Mouse (Mus musculus) kidney, postnatal 25 days (tissue): ENCODE data around the gene Grin2d.

Experiments
- DNase-seq, 2 experiments: peaks; one replicate each; pipeline ENCODE4 v3.0.0; 2021; ENCODE audit warnings: mixed read lengths in 2 of 2

Gene Grin2d

DNA sequence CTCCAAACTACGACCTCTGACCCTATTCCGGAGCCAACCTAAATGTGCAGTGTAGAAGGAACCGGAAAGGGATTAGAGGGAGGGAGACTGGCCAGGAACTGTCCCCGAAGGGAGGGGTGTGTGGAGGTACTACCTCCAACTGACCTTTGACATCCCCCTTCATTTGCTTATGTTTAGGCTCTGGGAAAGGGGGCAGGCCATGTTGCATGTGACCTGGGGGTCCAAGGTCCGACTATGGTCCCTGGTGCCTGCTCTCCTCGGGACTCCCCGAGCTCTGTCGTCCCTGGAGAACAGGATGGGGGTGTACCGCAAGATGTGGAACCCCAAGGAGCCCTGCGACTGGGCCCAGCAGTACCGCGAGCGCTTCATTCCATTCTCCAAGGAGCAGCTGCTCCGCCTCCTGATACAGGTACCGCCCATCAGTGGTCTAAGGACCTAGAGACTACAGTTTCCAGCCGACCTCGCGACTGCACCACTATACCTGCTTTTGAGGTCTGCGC, 19.1 kb upstream of the Grin2d start:
- DNase-seq: peak; percentile 72 to 90

DNA sequence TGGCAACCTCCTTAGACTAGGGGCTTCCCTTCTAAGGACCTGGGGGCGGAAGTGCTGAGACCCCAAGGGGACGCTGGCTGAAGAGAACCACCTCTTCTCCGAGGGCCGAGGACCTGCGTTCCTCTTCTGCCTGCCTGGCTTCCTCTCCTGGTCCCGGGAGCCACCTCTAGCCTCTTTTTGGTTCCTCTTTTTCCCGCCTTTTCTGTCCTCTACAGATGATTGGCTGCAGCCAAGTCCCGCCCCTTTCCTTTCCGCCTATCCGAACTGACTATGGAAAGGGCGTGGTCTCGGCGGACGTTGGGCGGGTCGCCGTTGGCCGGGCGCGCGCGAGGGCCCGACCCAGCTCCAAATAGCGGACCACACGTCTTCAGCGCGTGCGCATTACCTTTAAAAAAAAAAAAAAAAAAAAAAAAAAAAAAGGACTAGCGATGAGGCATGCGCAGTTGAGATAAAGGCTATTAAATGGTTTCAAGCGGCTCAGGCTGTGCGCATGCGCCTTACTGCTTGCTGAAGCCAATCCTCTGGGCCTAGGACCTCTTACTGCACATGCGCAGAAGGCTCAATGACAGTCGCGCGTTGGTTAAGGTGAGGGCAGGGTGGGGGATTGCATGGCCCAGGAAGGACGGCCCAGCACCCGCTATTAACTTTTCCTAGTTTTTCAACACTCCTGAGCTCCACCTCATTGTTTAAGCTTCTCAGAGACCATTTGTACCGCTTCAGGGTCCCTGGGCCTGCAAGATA, 18.5 kb upstream of the Grin2d start, which contains the start of the genes Syngr4 and Tmem143:
Syngr4 (minus strand) TSS at position 198 of the 741 bp plus-strand sequence.
Tmem143 (plus strand) TSS at position 425 of the 741 bp plus-strand sequence.
- peak; percentile 97 to 99 for DNase-seq

DNA sequence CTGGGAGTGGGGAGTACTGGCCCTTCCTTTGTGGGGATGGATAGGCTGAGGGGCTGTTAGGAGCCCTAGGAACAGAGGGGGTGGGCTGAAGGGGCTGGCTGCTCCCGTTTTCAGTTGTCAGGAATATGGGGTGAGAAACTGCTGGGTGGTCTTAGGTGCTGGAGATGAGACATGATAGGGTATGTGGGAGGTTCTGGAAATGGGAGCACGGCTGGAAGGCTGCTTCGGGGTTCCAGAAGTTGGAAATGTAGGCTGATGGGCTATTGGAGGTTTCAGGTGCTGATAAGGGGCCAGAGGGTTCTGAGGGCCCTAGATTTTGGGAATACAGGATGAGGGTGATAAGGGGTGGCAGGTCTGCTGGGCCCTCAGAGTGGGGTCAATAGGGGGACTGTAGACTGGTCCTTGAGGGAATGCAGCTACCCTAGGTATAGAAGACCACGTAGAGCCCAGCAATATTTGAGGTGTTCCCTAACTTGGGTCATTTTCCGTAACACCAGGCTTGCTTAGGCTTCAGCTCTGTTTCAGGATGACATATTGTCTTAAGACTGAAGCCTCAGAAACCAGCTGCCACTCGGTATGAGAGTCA, 17.8 kb upstream of the Grin2d start:
- DNase-seq: no peak

- no peak for DNase-seq
These were observed 14.5 kb upstream of the Grin2d start for GRCm38 (mm10) chr7:45892651-45893050.

GRCm38 (mm10) chr7:45887246-45887645, 9.1 kb upstream of the Grin2d start:
- DNase-seq: no peak

DNA sequence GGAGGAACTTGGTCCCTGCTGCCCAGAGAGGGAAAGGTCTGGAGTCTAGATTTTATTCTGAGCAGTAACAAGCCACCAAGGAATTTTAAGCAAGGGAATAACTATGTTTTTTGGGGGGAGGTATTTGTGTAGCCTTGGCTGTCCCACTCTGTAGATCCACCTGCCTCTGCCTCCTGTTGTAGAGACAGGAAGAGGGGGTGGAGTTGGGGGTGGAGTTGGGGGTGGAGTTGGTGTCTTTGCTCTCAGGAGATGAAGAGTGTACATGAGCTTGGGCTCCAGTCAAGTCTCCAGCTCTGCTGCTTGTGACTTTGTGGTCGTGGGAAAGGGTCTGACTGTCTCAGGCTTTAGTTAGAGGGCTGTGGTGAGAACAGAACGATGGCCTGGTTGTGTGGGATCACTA, 2.8 kb upstream of the Grin2d start:
- DNase-seq: no peak

DNA sequence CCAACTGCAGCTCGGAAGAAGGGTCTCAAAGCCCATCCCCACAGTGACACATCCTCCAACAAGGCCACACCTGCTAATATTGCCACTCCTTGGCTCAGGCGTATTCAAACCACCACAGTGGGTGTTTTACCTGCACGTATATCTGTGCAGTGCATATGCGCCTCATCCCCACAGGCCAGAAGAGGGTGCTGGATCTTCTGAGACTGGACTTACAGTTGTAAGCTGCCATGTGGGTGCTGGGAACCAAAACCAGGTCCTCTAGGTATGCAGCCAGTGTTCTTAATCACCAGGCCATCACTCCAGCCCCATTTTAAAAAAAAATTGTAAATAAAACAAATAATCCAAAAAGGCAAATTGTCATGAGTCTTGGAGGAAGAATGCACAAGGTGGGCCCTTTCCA, 2.4 kb upstream of the Grin2d start:
- no peak for DNase-seq

- DNase-seq: no peak
These were observed 1.3 kb downstream of the Grin2d start for GRCm38 (mm10) chr7:45876895-45877294.

DNA sequence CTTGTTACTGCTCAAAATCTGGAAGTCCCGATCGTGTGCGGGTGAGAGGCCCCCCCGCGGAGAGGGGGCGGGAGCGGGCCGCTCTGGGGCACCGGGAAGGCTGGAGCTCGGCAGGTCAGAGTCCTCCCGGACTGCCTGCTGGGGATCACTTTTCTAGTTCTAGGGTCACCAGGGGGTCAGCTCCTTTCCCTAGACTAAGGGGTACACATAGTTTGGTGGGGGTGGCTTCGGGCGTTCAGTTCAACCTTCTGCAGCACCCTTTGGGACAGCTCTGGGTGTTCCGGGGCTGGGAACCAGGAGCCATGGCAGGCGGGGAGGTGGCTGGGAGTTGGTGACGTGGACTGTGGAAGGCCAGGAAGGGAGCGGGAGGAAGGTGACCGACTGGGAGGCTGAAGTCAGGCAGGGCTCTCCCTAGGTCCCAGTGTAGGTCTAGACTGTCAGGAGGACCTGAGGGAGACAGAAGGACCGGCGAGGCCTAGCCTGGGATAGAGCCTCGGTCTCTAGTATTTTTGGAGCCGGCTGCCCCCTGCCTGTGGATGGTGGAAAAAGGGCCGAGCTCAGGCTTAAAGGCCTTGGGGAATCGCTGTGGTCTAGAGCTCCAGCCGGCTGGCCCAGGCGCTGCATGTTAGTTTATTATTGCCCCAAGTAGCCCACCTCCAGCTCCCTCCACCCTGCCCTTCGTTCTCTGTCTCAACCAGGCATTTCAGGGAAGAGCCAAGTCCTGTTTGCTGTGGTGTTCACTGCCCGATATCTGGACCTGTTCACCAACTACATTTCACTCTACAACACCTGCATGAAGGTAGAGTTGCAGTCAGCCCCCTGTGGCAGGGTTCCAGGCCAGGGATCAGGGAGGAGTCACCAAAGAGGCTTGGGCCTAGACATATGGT, 4.9 kb downstream of the Grin2d start:
- DNase-seq: peak; percentile 65 to 83

- DNase-seq: peak; percentile 92 to 93
These were observed 5.6 kb downstream of the Grin2d start, which contains the start of gene Kdelr1 for GRCm38 (mm10) chr7:45872624-45873023. TSS of gene Kdelr1 (plus strand) at chr7:45872772.

DNA sequence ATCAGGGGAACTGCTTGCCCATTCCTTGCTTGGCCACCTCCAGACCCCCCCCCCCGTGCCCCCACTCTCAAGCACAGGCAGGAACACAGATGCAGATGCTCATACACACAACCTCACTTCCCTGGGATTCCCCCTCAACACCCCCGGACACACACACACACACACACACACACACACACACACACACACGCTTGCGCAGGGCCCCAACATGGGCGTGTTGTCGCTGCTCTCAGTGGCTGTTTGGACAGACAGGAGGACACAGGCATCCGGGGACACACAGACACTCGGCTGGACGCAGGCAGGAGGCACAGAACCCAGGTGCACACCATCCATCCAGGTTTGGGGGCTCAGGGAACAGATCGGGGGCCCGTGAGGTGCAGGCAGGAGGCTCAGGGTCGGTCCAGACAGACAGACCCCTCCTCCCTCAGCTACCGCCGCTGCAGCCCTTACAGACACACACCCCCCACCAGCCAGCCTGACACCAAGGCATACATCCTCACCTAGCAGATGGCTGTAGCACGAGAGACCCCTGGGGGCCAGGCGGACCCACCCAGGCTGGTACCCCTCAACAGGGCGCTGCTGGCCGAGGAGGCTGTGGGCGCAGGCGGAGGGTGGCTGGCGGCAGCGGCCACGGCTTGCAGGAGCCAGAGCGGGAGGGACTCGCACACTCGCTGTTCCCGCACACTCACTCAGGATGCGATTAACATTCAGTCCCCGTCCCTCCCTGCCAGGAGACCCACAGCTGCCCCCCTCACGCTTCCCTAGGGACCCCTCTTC, 7.7 kb downstream of the Grin2d start:
- no peak for DNase-seq

- no peak for DNase-seq
These were observed 8.4 kb downstream of the Grin2d start for GRCm38 (mm10) chr7:45869787-45870186.

DNA sequence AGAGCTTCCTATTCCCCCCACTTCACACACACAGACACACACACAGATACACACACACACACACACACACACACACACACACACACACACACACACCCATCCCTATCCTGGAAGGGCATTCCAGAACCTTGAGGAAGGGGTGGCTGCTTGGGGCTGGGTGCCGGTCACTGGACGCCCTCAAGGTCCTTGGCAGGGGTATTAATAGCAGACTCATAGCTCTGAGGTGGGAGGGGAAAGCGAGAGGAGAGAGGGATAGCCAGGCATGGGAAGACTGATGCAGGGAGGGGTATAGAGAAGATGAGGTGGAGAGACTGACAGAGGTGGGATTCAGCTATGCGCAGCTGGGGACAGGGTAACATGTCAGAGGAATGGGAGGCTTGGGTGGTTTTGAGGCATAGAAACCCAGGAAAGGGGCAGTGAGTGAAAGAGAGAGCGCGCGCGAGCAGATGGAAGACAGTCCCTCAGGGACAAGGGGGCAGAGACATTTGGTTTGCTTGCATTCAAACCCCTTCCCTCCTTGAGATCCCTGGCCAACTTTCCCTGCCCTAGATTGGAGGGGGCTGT, 9.0 kb downstream of the Grin2d start:
- no peak for DNase-seq

GRCm38 (mm10) chr7:45867871-45868270, 10.3 kb downstream of the Grin2d start:
- DNase-seq: no peak

- DNase-seq: peak; percentile 91 to 96
These were observed 12.0 kb downstream of the Grin2d start for GRCm38 (mm10) chr7:45865925-45866910.

DNA sequence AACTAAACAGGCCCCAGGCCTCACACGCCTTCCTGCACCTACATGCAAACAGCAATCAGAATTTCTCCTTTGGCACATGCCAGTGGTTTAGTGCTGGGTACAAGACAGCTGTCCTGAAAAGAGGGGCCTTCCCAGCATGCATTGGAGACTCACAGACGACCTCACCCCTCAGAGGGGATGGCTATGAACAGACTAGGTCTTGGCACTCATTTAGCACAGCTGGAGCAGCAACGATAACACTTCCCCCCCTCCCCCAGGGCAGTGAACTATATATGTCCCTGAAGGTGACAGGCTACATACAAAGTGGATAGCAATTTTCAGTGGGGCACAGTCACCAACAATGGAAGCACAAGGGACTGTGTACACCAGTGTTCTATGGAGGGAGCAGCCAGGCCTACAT, 13.7 kb downstream of the Grin2d start:
- no peak for DNase-seq

- DNase-seq: no peak
These were observed 15.4 kb downstream of the Grin2d start for GRCm38 (mm10) chr7:45862804-45863203.

GRCm38 (mm10) chr7:45859008-45859407, 19.2 kb downstream of the Grin2d start:
- DNase-seq: no peak

DNA sequence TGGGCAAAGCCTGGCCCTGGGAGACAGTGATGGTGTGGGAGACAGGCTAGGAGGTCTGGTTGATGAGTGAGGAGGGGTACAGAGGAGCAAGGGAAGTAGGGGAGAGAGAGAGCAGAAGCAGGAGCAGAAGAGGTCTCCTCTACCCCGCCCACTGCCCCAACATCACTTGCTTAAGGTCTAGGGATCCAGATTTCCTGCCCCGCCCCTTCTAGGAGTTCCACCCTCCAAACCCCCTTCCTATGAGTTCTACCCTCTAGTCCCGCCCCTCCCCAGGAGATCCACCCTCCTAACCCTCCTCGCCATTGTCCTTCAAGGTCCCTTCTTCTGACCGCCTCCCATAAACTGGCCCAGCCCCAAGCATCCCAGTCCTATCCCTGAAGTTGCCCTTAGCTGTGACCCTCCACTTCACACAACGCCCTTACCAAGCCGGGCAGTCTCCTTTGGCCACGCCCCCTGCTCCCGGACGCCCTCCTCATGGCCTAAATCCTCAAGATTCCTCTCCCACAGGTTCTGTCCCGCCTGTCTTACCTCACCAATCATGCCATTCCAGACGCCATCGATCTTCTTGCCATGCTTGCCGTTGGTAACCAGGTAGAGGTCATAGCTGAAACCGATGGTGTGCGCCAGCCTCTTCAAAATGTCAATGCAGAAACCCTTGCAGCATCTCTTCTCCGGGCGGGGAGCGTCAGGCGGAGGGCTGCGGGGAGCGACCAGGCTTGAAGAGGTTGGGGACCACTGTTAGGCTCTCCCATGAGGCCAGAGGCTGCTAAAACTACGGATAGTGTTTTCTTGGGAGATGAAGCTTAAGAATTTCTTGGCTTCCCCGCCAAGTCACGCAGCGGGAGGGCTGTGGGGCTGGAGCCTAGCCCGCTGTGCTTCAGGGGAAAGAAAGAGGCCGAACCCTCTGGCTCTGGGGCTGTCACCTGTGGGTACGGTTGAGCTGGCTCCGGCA, 21.0 kb downstream of the Grin2d start:
- DNase-seq: peak in 1 of 2 experiments; percentile 17
